Mouse (Mus musculus): ENCODE results near the gene Hist1h2ai.
A peak's percentile ranks its signal among the peaks of the same experiment; 100 is the strongest.
"Not testable (repeated sequence)": the region's sequence is repeated elsewhere in the genome, so short reads cannot be mapped to it uniquely, and the experiment has no call there.

Hist1h2ai gene

GRCm38 (mm10) chr13:21729544-21729943 is 13.3 kb downstream of the Hist1h2ai start:
- no peak for DNase-seq

GRCm38 (mm10) chr13:21733466-21733865 is 17.2 kb downstream of the Hist1h2ai start:
- DNase-seq: no peak

- DNase-seq: peak; percentile 69
Measured at GRCm38 (mm10) chr13:21734010-21734905, 18.0 kb downstream of the Hist1h2ai start.

GRCm38 (mm10) chr13:21734906-21735767 is 18.9 kb downstream of the Hist1h2ai start, which contains the start of gene Hist1h4j:
Gene Hist1h4j, plus strand, starts transcription at chr13:21735064.
- DNase-seq: peak; percentile 80

DNA sequence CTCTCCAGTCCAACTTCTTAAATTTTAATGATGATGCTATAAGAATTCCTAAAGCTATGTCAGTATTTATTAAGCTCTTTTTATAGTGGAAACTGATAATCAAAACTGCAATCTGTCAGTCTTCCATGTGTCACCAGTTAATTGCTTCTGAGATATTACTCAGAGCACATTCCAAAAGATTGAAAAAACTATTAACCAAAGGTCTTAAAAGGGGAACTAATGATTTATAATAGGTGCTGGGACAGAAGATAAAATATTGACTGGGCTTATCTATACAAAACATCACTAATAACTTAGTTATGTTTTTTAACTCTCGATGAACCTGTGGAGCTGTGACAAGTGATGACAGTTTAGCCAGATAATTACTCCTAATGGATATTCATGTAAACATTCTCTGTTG is 28.8 kb downstream of the Hist1h2ai start:
- DNase-seq: no peak

DNA sequence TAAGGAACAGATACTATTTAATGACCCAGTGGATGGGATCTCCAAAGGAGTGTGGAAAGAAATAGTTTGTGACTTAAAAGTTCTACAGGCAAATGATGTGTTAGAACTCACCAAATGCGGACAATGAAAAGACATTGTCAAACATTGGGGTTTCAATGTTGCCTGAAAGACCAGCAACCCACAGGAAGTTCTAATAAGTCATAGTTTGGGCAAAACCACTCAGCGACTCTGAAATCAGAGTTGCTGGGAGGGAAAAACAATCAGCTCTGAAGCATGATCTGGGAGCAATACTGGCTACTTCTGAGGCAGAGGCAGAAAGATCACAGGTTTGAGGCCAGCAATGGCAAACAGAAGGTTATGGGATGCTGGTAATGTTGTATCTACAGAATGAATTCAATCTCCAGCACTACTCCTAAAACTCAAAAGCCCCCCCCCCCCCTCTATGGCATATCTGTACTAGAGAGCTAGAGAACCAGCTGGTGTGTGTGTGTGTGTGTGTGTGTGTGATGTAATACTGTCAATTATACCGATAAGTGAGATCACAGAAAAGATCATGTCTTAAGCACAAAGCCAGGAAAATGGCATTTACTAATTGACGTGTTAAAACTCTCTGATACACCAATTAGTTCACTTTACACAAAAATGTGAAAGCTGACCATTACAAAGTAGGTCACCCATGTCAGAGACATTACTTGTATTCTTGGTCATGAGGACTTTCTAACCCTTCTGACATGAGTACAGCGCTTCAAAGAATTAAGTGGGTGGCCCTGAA is 33.4 kb downstream of the Hist1h2ai start:
- no peak for DNase-seq

DNA sequence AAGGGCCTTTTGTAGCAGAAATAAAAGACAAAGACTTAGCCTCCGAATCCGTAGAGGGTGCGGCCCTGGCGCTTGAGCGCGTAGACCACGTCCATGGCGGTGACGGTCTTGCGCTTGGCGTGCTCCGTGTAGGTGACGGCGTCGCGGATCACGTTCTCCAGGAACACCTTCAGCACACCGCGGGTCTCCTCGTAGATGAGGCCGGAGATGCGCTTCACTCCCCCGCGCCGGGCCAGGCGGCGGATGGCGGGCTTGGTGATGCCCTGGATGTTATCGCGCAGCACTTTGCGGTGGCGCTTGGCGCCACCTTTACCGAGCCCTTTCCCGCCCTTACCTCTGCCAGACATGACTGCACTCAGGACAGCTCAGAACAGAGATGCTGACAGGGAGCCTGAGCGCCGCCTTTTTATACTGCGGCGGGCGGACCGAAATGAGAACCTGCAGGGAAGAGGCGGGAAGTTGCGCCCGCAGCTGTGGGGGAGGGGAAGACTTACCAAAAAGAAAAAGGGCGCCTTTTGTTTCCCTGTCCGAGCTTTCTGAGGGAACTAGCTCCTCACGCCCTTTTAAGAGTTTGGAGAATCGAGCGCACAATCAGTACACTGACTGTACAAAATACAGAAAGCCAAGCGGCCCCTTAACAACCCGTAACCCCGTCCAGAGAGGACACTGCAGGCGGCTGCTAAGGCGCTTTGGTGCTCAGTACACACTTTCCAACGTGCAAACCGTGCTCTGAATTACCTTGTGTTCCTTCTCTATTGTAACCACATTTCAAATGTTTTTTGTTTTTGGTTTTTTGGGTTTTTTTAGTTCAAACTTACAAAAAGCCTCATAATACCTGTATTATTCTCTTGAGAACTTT is 34.2 kb downstream of the Hist1h2ai start, which contains the start of gene Hist1h4k:
Hist1h4k (minus strand) TSS at position 347 of the 859 bp plus-strand sequence.
- peak; percentile 95 for DNase-seq

DNA sequence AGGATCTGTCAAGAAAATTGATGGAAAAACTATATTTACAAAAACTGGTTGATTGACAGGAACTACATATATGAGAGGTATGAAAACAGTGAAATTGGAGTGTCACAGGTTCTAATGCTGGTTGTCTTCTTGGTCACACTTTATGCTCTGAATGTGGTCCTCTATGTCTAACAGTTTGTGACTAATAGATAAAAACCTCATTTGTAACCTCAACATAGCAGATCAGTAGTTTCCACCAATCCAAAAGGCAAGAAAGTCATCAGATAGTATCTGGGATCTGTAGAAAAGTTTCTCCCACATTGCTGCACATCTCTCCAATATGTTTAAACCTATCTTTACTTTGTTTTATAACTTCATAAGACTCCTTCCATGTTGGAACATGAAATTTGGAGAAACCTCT is 35.2 kb downstream of the Hist1h2ai start:
- DNase-seq: no peak

DNA sequence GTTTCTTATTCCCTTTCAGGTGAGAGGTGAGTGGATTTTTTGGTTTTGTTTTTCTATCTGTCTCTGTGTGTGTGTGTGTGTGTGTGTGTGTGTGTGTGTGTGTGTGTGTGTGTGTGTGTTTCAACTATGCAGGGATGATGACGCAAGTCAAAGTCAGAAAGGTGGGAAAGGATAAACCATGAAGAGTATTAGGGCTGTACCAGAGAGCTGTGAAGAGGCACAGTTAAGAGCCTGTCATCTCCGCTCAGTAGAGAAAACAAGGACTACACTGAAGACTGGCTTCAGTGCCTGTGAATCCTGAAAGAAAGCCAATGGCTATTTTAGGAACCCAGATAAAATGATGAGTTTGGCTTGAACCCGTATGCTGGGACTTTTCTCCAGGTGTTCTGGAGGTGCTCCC is 35.6 kb downstream of the Hist1h2ai start:
- DNase-seq: no peak

- no peak for DNase-seq
Measured at GRCm38 (mm10) chr13:21752356-21752755, 36.1 kb downstream of the Hist1h2ai start.

- DNase-seq: no peak
Measured at GRCm38 (mm10) chr13:21753051-21753523, 36.9 kb downstream of the Hist1h2ai start.

- peak; percentile 58 for DNase-seq
Measured at GRCm38 (mm10) chr13:21753524-21754285, 37.5 kb downstream of the Hist1h2ai start, which contains the start of the genes Hist1h2ak and Hist1h2bn. Gene Hist1h2ak, minus strand, starts transcription at chr13:21753827. Gene Hist1h2bn, plus strand, starts transcription at chr13:21754123.

DNA sequence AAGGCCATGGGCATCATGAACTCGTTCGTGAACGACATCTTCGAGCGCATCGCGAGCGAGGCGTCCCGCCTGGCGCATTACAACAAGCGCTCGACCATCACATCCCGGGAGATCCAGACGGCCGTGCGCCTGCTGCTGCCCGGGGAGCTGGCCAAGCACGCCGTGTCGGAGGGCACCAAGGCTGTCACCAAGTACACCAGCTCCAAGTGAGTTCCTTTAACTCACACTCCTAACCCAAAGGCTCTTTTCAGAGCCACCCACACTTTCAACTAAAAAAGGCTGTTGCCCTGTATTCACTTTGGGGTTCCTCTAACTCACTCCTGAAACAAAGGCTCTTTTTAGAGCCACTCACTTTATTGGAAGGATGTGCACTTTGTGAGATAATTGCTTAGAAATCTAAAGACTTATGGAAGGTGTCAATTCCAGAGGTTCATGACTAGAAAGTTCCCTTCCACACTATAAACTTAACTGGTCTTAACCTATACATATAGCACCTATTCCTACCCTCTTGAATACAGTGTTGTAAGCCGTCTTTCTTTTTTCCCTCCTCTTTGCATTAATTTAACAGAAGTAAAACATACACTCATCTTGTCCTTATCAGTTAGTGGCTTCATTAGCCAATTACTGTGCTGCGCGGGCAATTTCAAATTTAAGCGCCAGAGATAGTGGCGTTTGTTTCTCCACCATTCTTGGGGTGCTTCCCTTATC is 38.2 kb downstream of the Hist1h2ai start:
- not testable (repeated sequence) for DNase-seq

DNA sequence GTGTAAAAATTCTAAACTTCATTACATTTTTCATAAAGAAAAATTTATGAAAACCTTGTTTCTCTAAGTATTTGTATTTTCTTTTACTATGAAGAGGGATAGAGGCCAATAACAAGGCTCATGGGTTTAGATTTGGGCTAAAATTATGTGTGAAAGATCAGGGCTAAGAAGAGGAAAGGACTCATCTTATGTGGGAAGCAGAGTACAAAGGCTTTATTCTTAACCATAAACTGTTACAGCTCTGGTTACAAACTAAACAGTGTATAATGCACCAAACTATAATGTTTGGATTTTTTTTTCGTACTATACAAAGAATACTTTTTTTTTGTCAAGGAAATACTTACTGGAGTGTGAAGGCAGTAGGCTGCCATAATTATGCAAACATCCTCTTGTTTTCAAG is 39.5 kb downstream of the Hist1h2ai start:
- no peak for DNase-seq
